Mouse (Mus musculus): ENCODE data around the gene Npr1.

- TF ChIP-seq HCFC1 (IDR thresholded peaks at IDR 0.05; ENCODE audit: borderline replicate concordance, insufficient read depth, low read length) (no peak), CHD2 (IDR thresholded peaks at IDR 0.05; ENCODE audit: low read depth, low read length) (no peak), ZC3H11A (IDR thresholded peaks at IDR 0.05; ENCODE audit: borderline replicate concordance, low read depth, low read length) (no peak), MAFK (IDR thresholded peaks at IDR 0.05; ENCODE audit: insufficient read depth, low read depth, low read length) (no peak), ZNF384 (IDR thresholded peaks at IDR 0.05; ENCODE audit: low read depth, low read length) (peak; percentile 91)
Observed at GRCm38 (mm10) chr3:90497597-90497996, 31.9 kb upstream of the Npr1 start.
